Mouse (Mus musculus): ENCODE data around the gene Camta1.

GRCm38 (mm10) chr4:151051162-151051561 lies 810.5 kb downstream of the Camta1 start:
- no peak for TF ChIP-seq CTCF (IDR thresholded peaks at IDR 0.05; ENCODE audit: borderline replicate concordance, control insufficient read depth, extremely low read depth, insufficient read depth, low read length, poor library complexity)
- TF ChIP-seq POLR2A (IDR thresholded peaks at IDR 0.05; ENCODE audit: control insufficient read depth, extremely low read depth, insufficient read depth, low read length, poor library complexity), result no peak
